13 mouse cellular contexts compared by ENCODE assay signal in the genomic region with DNA sequence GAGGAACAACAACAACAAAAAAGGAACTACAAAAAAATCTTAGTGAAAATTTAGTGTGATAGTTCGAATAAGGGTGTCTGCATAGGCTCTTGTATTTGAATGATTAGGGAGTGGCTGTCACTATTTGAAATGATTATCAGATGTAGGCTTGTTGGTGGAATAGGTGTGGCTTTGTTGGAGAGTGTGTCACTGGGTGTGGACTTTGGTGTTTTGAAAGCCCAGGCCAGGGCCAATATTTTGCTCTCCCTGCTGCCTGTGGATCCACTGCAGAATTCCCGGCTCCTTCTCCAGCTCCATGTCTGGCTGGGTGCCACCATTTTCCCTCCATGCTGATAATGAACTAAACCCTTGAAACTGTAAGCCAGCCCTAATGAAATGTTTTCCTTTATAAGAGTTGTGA.
"Had no signal": no experiment of that assay in that cellular context is flagged by ENCODE, and none has a peak within 500 bp of the region (broad histone marks: within the 10 kb centered on the region; RNA-seq: fewer than 3 reads in every experiment).

No protein-coding gene starts in this region.

- ATAC-seq: lung, postnatal 0 days had no signal

- H3K27ac ChIP-seq: kidney, embryonic 15.5 days; left cerebral cortex, adult 2 months; limb, embryonic 10.5 days; liver, embryonic 14.5 days; midbrain, embryonic 12.5 days; neural tube, embryonic 15.5 days had no signal

- H3K4me2 ChIP-seq: kidney, embryonic 15.5 days; midbrain, embryonic 12.5 days; neural tube, embryonic 15.5 days had no signal

- H3K4me3 ChIP-seq: kidney, embryonic 15.5 days; left cerebral cortex, adult 2 months; limb, embryonic 10.5 days; midbrain, embryonic 12.5 days; myocyte; neural tube, embryonic 15.5 days had no signal

- H3K36me3 ChIP-seq: kidney, embryonic 15.5 days; limb, embryonic 10.5 days; midbrain, embryonic 12.5 days; neural tube, embryonic 15.5 days had no signal

- H3K9me3 ChIP-seq: kidney, embryonic 15.5 days; limb, embryonic 10.5 days; midbrain, embryonic 12.5 days; neural tube, embryonic 15.5 days had no signal

- H3K4me1 ChIP-seq: kidney, embryonic 15.5 days; limb, embryonic 10.5 days; midbrain, embryonic 12.5 days; neural tube, embryonic 15.5 days had no signal

- H3K27me3 ChIP-seq: kidney, embryonic 15.5 days; midbrain, embryonic 12.5 days; neural tube, embryonic 15.5 days had no signal

- H3K9ac ChIP-seq: kidney, embryonic 15.5 days; liver, embryonic 14.5 days; midbrain, embryonic 12.5 days; neural tube, embryonic 15.5 days had no signal

- DNase-seq: kidney, adult 2 months; kidney, postnatal 14 days; lung, adult 2 months; lung, postnatal 36 days; thymus, postnatal 4 days had no signal
